Mouse (Mus musculus): Measurements from ENCODE around the gene Wdr74. TPM values are rescaled to one million over a fixed set of nuclear protein-coding genes. Genes with fewer than 3 reads are reported as not detected.

Wdr74 gene
- polyA plus RNA-seq (2012; rRNA removed), result 12.1 and 17.5 TPM in 2 replicates

DNA sequence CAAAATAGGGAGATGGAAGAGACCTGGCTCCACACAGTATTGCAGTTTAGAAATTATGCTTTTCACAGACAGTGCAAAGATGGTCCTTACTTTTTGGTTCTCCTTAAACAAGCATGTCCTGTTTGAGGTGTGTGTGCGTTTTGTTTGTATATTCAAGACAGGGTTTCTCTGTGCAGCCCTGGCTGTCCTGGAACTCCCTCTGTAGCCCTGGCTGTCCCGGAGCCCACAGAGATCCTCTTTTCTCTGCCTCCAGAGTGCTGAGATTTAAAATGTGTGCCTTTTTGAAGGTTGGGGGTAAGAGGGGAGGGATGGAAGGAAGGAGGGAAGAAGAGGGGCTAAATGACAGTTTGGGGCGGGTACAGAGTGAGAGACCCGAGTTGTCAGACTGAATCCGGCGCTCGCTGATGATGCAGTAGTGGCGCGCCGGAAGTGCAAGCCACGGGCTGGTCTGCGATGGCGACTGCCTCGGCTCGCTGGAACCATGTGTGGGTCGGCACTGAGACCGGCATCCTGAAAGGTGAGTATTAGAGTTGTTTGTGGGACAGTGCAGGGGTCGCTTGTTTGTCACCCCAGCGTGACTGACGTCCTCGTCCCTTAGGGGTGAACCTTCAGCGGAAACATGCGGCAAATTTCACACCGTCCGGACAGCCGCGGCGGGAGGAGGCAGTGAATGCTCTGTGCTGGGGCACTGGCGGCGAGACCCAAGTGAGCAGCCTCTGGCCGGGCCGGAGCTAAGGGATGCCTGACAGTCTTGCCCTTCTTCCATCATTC is at the start of gene Wdr74:
Wdr74 (plus strand) TSS at position 439 of the 771 bp plus-strand sequence.
- H3K36me3 ChIP-seq (ENCODE audit: control insufficient read depth, insufficient read depth, low read length), result peaks cover 13% of the 10 kb centered on the region
- peak within 1 kb of the TSS; percentile 69 for H3K4me3 ChIP-seq (ENCODE audit: low read depth, low read length)
- no peaks in the 10 kb centered on the region for H3K4me1 ChIP-seq (ENCODE audit: control insufficient read depth, insufficient read depth, insufficient read length, low read length)
- H3K27me3 ChIP-seq (ENCODE audit: control insufficient read depth, insufficient read depth, low read length), result no peaks in the 10 kb centered on the region
- TF ChIP-seq CTCF (IDR thresholded peaks at IDR 0.05; ENCODE audit: extremely low read depth, insufficient read length, insufficient replicate concordance, low read depth, low read length) (no peak), POLR2A (IDR thresholded peaks at IDR 0.05; ENCODE audit: low read depth, low read length) (peak; percentile 32)
- under 1% methylated on average over 32 of the region's 32 CpGs for WGBS
- H3K27ac ChIP-seq (ENCODE audit: insufficient read depth, low read depth, low read length), result 0 out of 2 replicates have a peak within 1 kb of the TSS, but pooled peaks have one; percentile 15

DNA sequence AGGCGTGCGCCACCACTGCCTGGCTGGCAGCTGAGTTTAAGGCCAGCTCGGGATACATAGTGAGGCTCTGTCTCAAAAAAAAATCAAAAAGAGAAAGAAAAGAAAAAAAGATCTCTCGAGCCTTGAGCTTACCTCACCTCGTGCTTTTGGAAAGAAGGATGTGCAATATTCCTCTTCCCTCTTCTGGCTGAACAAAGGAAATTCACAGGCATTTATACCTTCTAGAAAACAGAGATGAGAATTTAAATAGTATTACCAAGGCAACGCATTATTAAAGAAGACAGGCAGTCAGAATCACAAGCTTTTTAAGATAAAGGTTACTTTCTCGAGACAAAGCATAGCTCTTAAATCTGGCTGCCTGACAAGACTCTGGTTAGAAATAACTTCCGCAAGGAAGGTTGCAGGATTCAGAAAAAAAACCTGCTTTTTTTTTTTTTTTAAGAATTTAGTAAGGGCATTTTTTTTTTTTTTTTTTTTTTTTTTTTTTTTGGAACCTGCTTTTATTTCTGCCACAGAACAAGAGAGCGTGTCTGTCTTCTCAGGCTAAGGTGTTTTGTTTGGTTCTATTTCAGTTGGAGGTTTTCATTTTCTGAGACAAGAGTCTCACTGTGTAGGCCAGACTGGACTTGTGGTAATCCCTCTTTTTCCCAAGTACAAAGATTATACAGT is 43.6 kb upstream of the Wdr74 start:
- H3K36me3 ChIP-seq (ENCODE audit: control insufficient read depth, insufficient read depth, low read length), result no peaks in the 10 kb centered on the region
- H3K4me3 ChIP-seq (ENCODE audit: low read depth, low read length), result no peak overlapping the region
- no peak overlapping the region for H3K27ac ChIP-seq (ENCODE audit: insufficient read depth, low read depth, low read length)
- TF ChIP-seq CTCF (IDR thresholded peaks at IDR 0.05; ENCODE audit: extremely low read depth, insufficient read length, insufficient replicate concordance, low read depth, low read length) (no peak), POLR2A (IDR thresholded peaks at IDR 0.05; ENCODE audit: low read depth, low read length) (no peak)
- 71% methylated on average over 9 of the region's 9 CpGs for WGBS
- H3K27me3 ChIP-seq (ENCODE audit: control insufficient read depth, insufficient read depth, low read length), result no peaks in the 10 kb centered on the region
- no peaks in the 10 kb centered on the region for H3K4me1 ChIP-seq (ENCODE audit: control insufficient read depth, insufficient read depth, insufficient read length, low read length)

DNA sequence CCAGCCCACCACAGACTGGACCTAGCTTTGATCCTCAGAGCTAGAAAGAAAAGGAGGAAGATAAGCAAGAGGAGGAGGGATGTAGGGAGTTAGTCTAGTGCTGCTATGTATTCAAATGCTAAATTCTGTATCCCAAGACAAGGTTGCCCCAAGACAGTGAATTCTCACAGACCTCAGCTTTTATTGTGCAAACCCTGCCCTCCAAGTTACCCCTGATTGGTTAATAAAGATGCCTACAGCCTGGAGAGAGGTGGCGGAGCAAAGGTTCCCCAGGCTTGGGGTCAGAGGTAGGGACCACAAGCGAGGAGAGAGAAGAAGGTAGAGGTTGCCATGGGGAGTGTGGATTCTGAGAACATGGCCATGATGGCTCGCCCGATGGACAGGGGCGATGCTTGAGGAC is 42.9 kb upstream of the Wdr74 start:
- WGBS, result 82% methylated on average over 5 of the region's 5 CpGs
- no peaks in the 10 kb centered on the region for H3K36me3 ChIP-seq (ENCODE audit: control insufficient read depth, insufficient read depth, low read length)
- no peaks in the 10 kb centered on the region for H3K27me3 ChIP-seq (ENCODE audit: control insufficient read depth, insufficient read depth, low read length)
- H3K4me1 ChIP-seq (ENCODE audit: control insufficient read depth, insufficient read depth, insufficient read length, low read length), result no peaks in the 10 kb centered on the region
- no peak overlapping the region for H3K4me3 ChIP-seq (ENCODE audit: low read depth, low read length)
- H3K27ac ChIP-seq (ENCODE audit: insufficient read depth, low read depth, low read length), result no peak overlapping the region
- TF ChIP-seq CTCF (IDR thresholded peaks at IDR 0.05; ENCODE audit: extremely low read depth, insufficient read length, insufficient replicate concordance, low read depth, low read length), result no peak
- no peak for TF ChIP-seq POLR2A (IDR thresholded peaks at IDR 0.05; ENCODE audit: low read depth, low read length)

DNA sequence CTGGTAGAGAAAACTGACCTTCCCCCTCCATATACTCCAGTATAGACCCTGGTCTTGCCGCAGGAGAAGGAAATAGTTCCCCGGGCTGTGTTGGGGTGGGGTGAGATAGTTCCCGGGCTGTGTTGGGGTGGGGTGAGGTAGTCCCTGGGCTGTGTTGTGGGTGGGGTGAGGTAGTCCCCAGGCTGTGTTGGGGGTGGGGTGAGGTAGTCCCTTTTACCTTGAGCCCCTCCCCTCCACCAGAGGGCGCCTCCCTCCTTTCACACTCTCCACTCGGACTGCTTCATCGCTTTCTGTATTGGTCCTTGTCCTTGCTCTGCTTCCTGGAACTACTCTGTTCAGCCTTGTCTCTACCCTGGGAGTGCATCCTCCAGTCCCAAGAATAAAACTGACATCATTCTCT is 40.3 kb upstream of the Wdr74 start:
- H3K27me3 ChIP-seq (ENCODE audit: control insufficient read depth, insufficient read depth, low read length), result no peaks in the 10 kb centered on the region
- no peak overlapping the region for H3K4me3 ChIP-seq (ENCODE audit: low read depth, low read length)
- H3K36me3 ChIP-seq (ENCODE audit: control insufficient read depth, insufficient read depth, low read length), result no peaks in the 10 kb centered on the region
- TF ChIP-seq POLR2A (IDR thresholded peaks at IDR 0.05; ENCODE audit: low read depth, low read length) (no peak), CTCF (IDR thresholded peaks at IDR 0.05; ENCODE audit: extremely low read depth, insufficient read length, insufficient replicate concordance, low read depth, low read length) (peak; percentile 64)
- 10% methylated on average over 6 of the region's 6 CpGs for WGBS
- peaks cover 7% of the 10 kb centered on the region; the same call in 1 of the 2 replicates for H3K4me1 ChIP-seq (ENCODE audit: control insufficient read depth, insufficient read depth, insufficient read length, low read length)
- no peak overlapping the region for H3K27ac ChIP-seq (ENCODE audit: insufficient read depth, low read depth, low read length)

DNA sequence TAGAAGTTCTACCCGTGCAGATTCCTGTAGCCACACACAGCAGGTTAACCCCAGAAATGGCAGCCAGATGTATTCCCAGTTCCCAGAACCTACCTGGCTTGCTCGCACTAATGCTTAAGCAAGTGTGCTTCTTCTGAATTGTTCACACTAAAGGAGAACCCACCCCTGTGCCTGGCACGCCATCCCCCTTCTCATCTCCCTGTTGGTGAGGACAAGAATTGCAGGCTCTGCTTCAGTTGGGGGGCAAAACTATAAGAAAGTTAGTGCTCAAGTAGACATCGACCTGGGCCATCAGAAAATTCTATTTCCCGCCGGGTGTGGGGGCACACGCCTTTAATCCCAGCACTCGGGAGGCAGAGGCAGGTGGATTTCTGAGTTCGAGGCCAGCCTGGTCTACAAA is 36.0 kb upstream of the Wdr74 start:
- 80% methylated on average over 9 of the region's 9 CpGs for WGBS
- H3K4me3 ChIP-seq (ENCODE audit: low read depth, low read length), result no peak overlapping the region
- TF ChIP-seq CTCF (IDR thresholded peaks at IDR 0.05; ENCODE audit: extremely low read depth, insufficient read length, insufficient replicate concordance, low read depth, low read length) (no peak), POLR2A (IDR thresholded peaks at IDR 0.05; ENCODE audit: low read depth, low read length) (no peak)
- no peak overlapping the region for H3K27ac ChIP-seq (ENCODE audit: insufficient read depth, low read depth, low read length)
- H3K27me3 ChIP-seq (ENCODE audit: control insufficient read depth, insufficient read depth, low read length), result no peaks in the 10 kb centered on the region
- H3K36me3 ChIP-seq (ENCODE audit: control insufficient read depth, insufficient read depth, low read length), result no peaks in the 10 kb centered on the region
- H3K4me1 ChIP-seq (ENCODE audit: control insufficient read depth, insufficient read depth, insufficient read length, low read length), result peaks cover 7% of the 10 kb centered on the region; the same call in 1 of the 2 replicates

DNA sequence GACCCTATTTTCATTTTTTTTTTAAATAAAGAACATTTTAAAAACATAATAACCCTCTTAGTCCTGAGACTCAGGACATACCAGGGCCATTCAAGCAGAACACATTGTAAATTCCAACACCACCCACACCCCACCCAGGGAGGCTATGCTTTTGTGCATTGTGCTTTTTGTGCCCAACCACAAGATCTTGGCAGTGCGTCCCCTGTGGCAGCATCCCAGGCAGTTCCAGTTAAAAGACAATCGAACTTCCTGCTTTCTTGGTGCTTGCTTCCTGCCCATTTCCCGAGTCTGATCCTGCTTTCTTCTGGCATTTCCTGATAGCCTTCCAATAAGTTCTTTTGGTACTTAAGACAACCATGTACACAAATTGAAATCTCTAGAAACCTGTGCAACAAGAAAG is 33.2 kb upstream of the Wdr74 start:
- TF ChIP-seq CTCF (IDR thresholded peaks at IDR 0.05; ENCODE audit: extremely low read depth, insufficient read length, insufficient replicate concordance, low read depth, low read length) (no peak), POLR2A (IDR thresholded peaks at IDR 0.05; ENCODE audit: low read depth, low read length) (no peak)
- 54% methylated on average over 3 of the region's 3 CpGs for WGBS
- no peak overlapping the region for H3K4me3 ChIP-seq (ENCODE audit: low read depth, low read length)
- no peaks in the 10 kb centered on the region for H3K27me3 ChIP-seq (ENCODE audit: control insufficient read depth, insufficient read depth, low read length)
- H3K27ac ChIP-seq (ENCODE audit: insufficient read depth, low read depth, low read length), result no peak overlapping the region
- H3K36me3 ChIP-seq (ENCODE audit: control insufficient read depth, insufficient read depth, low read length), result peaks cover 11% of the 10 kb centered on the region
- peaks cover 7% of the 10 kb centered on the region; the same call in 1 of the 2 replicates for H3K4me1 ChIP-seq (ENCODE audit: control insufficient read depth, insufficient read depth, insufficient read length, low read length)

DNA sequence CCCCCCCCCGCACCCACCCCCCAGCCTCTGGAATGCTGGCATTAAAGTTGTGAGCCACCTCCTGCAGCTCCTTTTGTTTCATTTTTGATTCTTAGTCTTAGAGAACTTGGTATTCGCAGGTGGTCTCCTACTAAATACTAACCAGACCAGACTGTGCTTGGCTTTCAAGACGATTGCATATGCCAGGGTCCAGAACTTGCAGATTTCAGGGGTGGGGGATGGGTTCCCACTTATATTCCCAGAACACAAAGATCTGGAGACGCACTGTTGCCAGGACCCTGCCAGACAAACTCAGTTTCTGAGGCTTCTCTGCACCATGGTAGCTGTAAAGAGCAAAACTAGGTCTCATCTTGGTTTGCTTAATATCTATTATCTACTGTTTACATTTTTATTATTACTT is 32.1 kb upstream of the Wdr74 start:
- no peak for TF ChIP-seq CTCF (IDR thresholded peaks at IDR 0.05; ENCODE audit: extremely low read depth, insufficient read length, insufficient replicate concordance, low read depth, low read length)
- no peak for TF ChIP-seq POLR2A (IDR thresholded peaks at IDR 0.05; ENCODE audit: low read depth, low read length)
- no peak overlapping the region for H3K27ac ChIP-seq (ENCODE audit: insufficient read depth, low read depth, low read length)
- peaks cover 22% of the 10 kb centered on the region for H3K36me3 ChIP-seq (ENCODE audit: control insufficient read depth, insufficient read depth, low read length)
- H3K4me1 ChIP-seq (ENCODE audit: control insufficient read depth, insufficient read depth, insufficient read length, low read length), result peaks cover 10% of the 10 kb centered on the region
- 57% methylated on average over 4 of the region's 4 CpGs for WGBS
- no peaks in the 10 kb centered on the region for H3K27me3 ChIP-seq (ENCODE audit: control insufficient read depth, insufficient read depth, low read length)
- no peak overlapping the region for H3K4me3 ChIP-seq (ENCODE audit: low read depth, low read length)

Measured in small intestine, adult 2 months (tissue).